Mouse (Mus musculus): ENCODE data around the gene Kdm4a. TPM values are rescaled to one million over a fixed set of nuclear protein-coding genes. Genes with fewer than 3 reads are reported as not detected.
A peak's percentile ranks its signal among the peaks of the same experiment; 100 is the strongest.

Gene Kdm4a
- polyA plus RNA-seq, 1 experiment from 2014 or later, result 40.2 TPM

DNA sequence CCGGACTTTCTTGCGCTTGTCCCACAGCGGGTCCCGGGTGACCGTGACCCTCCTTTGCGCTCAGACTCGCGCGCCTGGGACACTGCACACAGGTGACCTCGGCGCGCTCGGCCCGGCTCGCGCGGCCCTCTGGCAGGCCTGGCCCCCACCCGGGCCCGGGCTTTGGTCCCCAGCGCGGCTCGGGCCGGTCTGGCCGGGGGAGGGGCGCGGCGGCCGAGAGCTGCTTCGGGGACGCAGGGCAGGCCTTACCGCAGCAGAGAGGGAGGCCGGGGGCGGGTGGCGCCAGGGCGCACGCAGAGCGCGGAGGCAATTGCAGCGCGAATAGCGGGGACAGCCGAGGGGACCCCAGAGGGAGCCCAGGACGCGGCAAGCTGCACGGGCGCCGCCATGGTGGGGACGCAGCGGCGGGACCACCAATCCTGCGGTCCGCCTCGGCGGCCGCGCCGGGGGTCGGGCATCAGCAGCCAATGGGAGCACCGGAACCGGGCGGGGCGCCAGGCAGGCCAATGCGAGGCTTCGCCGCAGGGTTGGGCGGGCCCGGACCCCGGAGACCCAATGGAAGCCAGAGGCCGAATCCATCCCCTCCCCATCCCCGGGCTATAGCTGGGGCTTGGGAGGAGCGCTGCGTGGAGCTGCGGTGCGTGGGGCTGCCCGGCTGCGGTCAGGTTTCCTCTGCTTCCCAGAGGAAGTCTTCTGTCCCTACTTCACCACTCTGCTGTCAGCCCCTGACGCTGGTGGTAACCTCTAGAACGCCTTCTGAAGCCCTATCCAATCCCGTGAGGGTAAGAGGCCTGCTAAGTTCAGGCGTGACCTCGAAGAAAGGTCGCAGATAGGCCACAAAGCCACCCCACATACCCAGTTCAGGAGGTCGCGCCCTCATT, 45.1 kb downstream of the Kdm4a start, which contains the start of gene St3gal3:
St3gal3 (minus strand) TSS at position 430 of the 881 bp plus-strand sequence.
- peaks cover 33% of the 10 kb centered on the region for H3K4me1 ChIP-seq (replicated peaks)
- under 1% methylated on average over 84 of the region's 84 CpGs for WGBS

DNA sequence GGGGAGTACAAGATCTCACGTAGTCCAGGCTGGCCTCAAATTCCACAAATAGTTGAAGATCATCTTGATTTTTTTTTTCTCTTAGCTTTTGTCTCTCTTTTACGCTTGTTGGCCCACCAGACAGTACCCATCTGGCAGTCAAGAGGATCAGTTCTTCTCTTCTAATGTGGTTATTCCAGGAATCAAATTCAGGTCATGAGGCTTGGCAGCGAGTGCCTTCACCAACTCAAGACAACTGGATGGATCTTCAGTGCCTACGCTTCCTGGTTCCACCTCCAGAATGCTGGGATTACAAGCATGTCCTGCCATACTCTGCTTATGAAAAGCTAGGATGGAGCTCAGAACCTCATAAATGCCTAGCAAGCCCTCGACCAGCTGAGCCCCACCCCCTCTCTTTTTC, 48.5 kb downstream of the Kdm4a start:
- WGBS, result 90% methylated on average over 5 of the region's 5 CpGs
- Histone ChIP-seq H3K27ac (no peak overlapping the region), H3K27me3 (ENCODE audit: insufficient read depth, poor library complexity, severe bottlenecking) (no peaks in the 10 kb centered on the region), H3K36me3 (peaks cover 2% of the 10 kb centered on the region), H3K9me3 (no peaks in the 10 kb centered on the region), H3K4me1 (replicated peaks) (peaks cover 33% of the 10 kb centered on the region), H3K4me3 (no peak overlapping the region)
- no peak for DNase-seq (ENCODE audit: low spot score)

More for the DNA sequence above, 45.1 kb downstream of the Kdm4a start, which contains the start of gene St3gal3:
- Histone ChIP-seq H3K4me3 (peak within 1 kb of the TSS; percentile 98), H3K36me3 (peaks cover 34% of the 10 kb centered on the region), H3K27me3 (ENCODE audit: insufficient read depth, poor library complexity, severe bottlenecking) (no peaks in the 10 kb centered on the region), H3K27ac (peak within 1 kb of the TSS; percentile 96), H3K9me3 (no peaks in the 10 kb centered on the region)
- DNase-seq (ENCODE audit: low spot score), result peak; percentile 97

DNA sequence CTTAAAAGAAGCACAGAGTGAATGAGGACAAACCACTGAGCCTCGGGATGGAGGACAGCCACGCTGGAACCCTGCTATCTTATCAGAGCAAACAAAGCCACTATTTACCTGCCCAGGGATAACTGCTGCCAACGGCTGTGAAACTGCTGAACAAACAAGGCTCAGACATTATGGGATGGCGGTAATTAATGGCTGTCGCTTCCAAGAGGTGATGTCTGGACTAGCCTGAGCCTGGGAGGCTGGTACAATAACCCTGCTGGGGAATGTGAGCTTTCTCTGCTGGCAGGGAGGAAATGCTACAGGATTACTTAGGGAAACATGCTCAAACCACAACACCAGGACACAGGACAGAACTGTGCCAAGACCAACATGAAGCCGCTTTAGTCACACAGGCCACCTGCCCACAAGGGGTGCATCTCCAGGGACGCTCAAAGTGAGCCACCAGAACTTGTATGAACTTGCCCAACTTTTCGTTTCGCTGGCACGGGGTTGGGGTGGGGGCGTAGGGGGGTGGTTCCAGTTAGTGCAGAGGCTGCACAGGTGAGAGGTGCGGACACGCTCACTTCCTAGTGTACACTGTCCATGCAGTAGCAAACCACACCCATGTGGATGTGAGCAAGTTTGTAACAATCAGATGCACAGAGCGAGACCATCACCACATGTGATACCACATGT, 56.7 kb downstream of the Kdm4a start:
- Histone ChIP-seq H3K27ac (no peak overlapping the region), H3K27me3 (ENCODE audit: insufficient read depth, poor library complexity, severe bottlenecking) (no peaks in the 10 kb centered on the region)
- WGBS, result 93% methylated on average over 14 of the region's 14 CpGs

DNA sequence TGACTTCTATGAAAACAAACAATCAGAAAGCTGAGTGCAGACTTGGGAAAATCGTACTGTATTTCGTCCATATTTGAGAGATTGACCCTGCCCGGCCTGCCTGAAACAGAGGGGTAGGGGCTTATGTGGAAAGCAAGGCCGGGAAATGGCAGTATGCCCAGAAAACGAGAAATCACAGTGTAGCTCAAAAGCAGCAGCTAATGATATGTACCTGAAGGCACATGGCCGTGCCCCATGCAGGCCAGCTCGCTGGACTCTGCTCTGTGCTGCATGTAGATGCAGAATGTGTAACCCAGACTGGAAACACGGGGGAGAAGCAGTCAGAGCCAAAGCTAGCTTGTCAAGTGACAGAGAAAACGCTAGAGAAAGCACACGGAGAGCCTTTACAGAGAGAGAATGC, 57.8 kb downstream of the Kdm4a start:
- DNase-seq (ENCODE audit: low spot score), result no peak
- Histone ChIP-seq H3K36me3 (peaks cover 19% of the 10 kb centered on the region), H3K27ac (no peak overlapping the region), H3K9me3 (no peaks in the 10 kb centered on the region), H3K4me1 (replicated peaks) (no peaks in the 10 kb centered on the region), H3K4me3 (no peak overlapping the region), H3K27me3 (ENCODE audit: insufficient read depth, poor library complexity, severe bottlenecking) (no peaks in the 10 kb centered on the region)
- WGBS, result 92% methylated on average over 10 of the region's 10 CpGs

More for the DNA sequence above, 56.7 kb downstream of the Kdm4a start:
- Histone ChIP-seq H3K9me3 (no peaks in the 10 kb centered on the region), H3K4me1 (replicated peaks) (no peaks in the 10 kb centered on the region), H3K36me3 (peaks cover 11% of the 10 kb centered on the region), H3K4me3 (no peak overlapping the region)
- DNase-seq (ENCODE audit: low spot score), result no peak

DNA sequence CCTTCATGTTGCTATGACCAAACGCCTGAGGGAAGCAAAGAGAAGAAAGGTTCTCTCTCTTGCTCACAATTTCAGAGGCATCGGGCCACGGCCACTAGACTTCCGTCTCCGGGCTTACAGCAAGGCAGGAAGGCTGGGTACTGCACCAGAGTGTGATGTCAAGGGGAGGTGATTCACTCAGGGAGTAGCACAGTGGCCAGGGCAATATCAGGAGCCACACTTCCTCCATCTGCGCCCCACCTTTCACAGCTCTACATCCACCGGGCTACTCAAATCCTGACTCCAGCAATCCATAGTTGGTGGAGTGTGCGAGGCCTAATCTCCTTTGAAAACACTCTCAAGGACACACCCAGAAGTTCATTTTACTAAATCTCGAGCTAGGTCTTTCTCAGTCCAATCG, 62.3 kb downstream of the Kdm4a start:
- whole genome bisulfite sequencing, result 93% methylated on average over 10 of the region's 10 CpGs
- H3K9me3 ChIP-seq, result no peaks in the 10 kb centered on the region
- peaks cover 17% of the 10 kb centered on the region for H3K36me3 ChIP-seq
- H3K4me1 ChIP-seq (replicated peaks), result 0 out of 2 replicates have a peak, but pooled peaks cover 5% of the 10 kb centered on the region
- H3K27me3 ChIP-seq (ENCODE audit: insufficient read depth, poor library complexity, severe bottlenecking), result no peaks in the 10 kb centered on the region
- DNase-seq (ENCODE audit: low spot score), result no peak
- no peak overlapping the region for H3K4me3 ChIP-seq
- H3K27ac ChIP-seq, result no peak overlapping the region

DNA sequence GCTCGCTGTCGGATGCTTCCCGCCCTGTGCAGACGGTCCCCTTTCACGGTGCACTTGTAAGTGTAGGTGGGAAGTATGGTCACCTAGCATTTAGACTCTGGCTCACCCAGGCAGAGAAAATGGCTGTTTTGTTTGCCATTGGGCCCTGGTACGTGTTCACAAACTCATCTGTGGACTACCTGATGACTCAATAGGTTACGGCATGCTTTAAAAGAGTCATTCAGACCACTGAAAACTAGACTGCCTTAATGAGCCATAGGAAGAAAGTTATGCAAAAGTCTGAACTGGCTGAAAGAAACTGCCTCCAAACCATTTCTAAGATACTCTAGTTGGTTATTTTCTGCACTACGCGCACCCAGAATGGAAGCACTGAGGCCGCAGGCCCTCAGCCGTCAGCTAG, 63.7 kb downstream of the Kdm4a start:
- Histone ChIP-seq H3K27me3 (ENCODE audit: insufficient read depth, poor library complexity, severe bottlenecking) (no peaks in the 10 kb centered on the region), H3K27ac (no peak overlapping the region), H3K4me3 (no peak overlapping the region), H3K36me3 (peaks cover 25% of the 10 kb centered on the region), H3K9me3 (no peaks in the 10 kb centered on the region), H3K4me1 (replicated peaks) (0 out of 2 replicates have a peak, but pooled peaks cover 6% of the 10 kb centered on the region)
- DNase-seq (ENCODE audit: low spot score), result no peak
- 96% methylated on average over 11 of the region's 11 CpGs for WGBS

DNA sequence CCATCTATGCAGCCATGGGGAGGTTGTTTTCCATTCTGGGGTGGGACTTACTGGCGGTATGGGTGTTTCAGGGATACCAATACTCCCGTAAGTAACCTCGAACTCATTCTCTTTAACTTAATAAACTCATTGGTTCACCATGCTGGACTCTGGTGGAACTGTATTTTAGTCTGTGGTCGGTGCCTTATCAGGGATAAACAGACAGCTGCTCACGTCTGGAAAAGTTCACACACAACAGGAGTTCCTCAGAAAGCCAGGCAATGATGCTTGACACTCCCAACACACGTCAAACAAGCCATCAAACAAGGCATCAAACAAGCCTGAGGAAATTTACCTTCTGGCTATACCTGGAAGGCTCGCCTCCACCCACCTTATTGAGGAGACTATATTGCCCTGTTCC, 64.7 kb downstream of the Kdm4a start:
- H3K27me3 ChIP-seq (ENCODE audit: insufficient read depth, poor library complexity, severe bottlenecking), result no peaks in the 10 kb centered on the region
- peaks cover 25% of the 10 kb centered on the region for H3K36me3 ChIP-seq
- no peaks in the 10 kb centered on the region for H3K9me3 ChIP-seq
- H3K27ac ChIP-seq, result no peak overlapping the region
- H3K4me1 ChIP-seq (replicated peaks), result 0 out of 2 replicates have a peak, but pooled peaks cover 6% of the 10 kb centered on the region
- WGBS, result 88% methylated on average over 7 of the region's 7 CpGs
- H3K4me3 ChIP-seq, result no peak overlapping the region
- no peak for DNase-seq (ENCODE audit: low spot score)

DNA sequence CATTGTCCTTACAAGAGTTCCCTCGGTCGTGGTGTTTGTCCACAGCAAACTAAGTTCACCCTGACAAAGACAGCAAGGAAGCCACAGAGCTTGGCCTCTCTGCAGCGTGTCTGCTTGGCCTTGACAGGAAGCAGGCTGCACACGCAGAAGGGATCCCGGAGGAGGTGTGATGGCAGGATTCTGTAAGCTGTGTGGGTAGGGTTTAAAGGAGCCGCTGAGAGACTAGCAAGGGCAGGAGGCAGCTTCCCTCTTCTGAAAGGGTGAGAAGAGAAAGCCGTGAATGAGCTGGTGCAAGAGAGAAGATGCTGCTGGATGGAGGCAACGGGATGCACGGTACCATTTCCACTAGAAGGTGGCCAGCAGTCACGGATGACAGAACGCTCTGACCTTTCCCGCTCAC, 67.2 kb downstream of the Kdm4a start:
- peaks cover 21% of the 10 kb centered on the region for H3K36me3 ChIP-seq
- WGBS, result 87% methylated on average over 12 of the region's 12 CpGs
- no peaks in the 10 kb centered on the region for H3K9me3 ChIP-seq
- no peaks in the 10 kb centered on the region for H3K27me3 ChIP-seq (ENCODE audit: insufficient read depth, poor library complexity, severe bottlenecking)
- H3K4me3 ChIP-seq, result no peak overlapping the region
- no peak for DNase-seq (ENCODE audit: low spot score)
- H3K27ac ChIP-seq, result no peak overlapping the region
- 0 out of 2 replicates have a peak, but pooled peaks cover 6% of the 10 kb centered on the region for H3K4me1 ChIP-seq (replicated peaks)

DNA sequence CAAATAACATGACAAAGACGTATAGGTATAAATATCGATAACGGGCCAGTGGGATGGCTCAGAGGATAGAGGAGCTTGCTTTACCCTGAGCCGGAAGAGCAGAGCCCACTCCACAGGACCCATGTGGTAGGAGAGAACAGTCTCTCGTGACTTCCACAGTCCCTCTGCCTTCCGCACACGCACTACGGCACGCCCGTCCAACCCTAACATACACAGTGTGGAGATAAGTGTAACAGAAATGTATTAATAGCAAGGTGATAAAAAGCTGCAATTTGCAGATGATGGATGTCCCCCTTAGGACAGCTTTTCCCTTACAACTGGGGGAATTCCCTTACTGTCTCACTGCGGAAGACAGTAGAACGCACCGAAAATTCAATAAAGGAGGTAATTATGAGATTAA, 70.2 kb downstream of the Kdm4a start:
- 91% methylated on average over 13 of the region's 13 CpGs for WGBS
- Histone ChIP-seq H3K27ac (no peak overlapping the region), H3K4me1 (replicated peaks) (0 out of 2 replicates have a peak, but pooled peaks cover 6% of the 10 kb centered on the region), H3K27me3 (ENCODE audit: insufficient read depth, poor library complexity, severe bottlenecking) (no peaks in the 10 kb centered on the region), H3K4me3 (no peak overlapping the region), H3K9me3 (no peaks in the 10 kb centered on the region), H3K36me3 (peaks cover 30% of the 10 kb centered on the region)
- no peak for DNase-seq (ENCODE audit: low spot score)

DNA sequence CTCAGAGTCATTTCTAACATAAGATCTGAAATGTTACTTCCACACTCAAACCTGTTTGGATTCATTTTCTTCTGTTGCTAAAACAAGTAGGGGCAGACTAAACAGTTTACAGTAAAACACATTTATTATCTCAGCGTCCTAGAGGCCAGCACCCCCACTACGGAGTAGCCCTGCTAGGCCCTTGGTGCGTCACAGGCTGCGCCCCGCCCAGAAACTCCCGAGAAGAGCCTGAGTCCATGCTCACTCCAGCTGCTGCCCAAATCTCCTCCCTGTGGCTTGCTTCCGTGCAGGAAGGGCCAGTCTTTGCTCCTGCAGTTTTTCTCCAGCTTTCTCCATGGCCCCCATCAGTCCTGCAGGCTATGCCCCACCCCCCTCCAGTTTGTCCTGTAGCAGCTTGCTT, 71.1 kb downstream of the Kdm4a start:
- H3K4me3 ChIP-seq, result no peak overlapping the region
- DNase-seq (ENCODE audit: low spot score), result no peak
- H3K36me3 ChIP-seq, result peaks cover 30% of the 10 kb centered on the region
- H3K9me3 ChIP-seq, result no peaks in the 10 kb centered on the region
- no peak overlapping the region for H3K27ac ChIP-seq
- WGBS, result 81% methylated on average over 7 of the region's 7 CpGs
- 0 out of 2 replicates have a peak, but pooled peaks cover 6% of the 10 kb centered on the region for H3K4me1 ChIP-seq (replicated peaks)
- no peaks in the 10 kb centered on the region for H3K27me3 ChIP-seq (ENCODE audit: insufficient read depth, poor library complexity, severe bottlenecking)

- no peaks in the 10 kb centered on the region for H3K9me3 ChIP-seq
- H3K27ac ChIP-seq, result no peak overlapping the region
- H3K27me3 ChIP-seq (ENCODE audit: insufficient read depth, poor library complexity, severe bottlenecking), result no peaks in the 10 kb centered on the region
- peaks cover 29% of the 10 kb centered on the region for H3K36me3 ChIP-seq
- no peak overlapping the region for H3K4me3 ChIP-seq
- no peaks in the 10 kb centered on the region for H3K4me1 ChIP-seq (replicated peaks)
- WGBS, result 96% methylated on average over 3 of the region's 3 CpGs
- no peak for DNase-seq (ENCODE audit: low spot score)
Measured at GRCm38 (mm10) chr4:118105256-118106053, 74.4 kb downstream of the Kdm4a start.

- no peak overlapping the region for H3K4me3 ChIP-seq
- no peaks in the 10 kb centered on the region for H3K4me1 ChIP-seq (replicated peaks)
- H3K36me3 ChIP-seq, result peaks cover 34% of the 10 kb centered on the region
- no peak for DNase-seq (ENCODE audit: low spot score)
- 81% methylated on average over 8 of the region's 8 CpGs for WGBS
- H3K27ac ChIP-seq, result no peak overlapping the region
- H3K9me3 ChIP-seq, result no peaks in the 10 kb centered on the region
- H3K27me3 ChIP-seq (ENCODE audit: insufficient read depth, poor library complexity, severe bottlenecking), result no peaks in the 10 kb centered on the region
Measured at GRCm38 (mm10) chr4:118103280-118103830, 76.5 kb downstream of the Kdm4a start.

Measured in hindbrain, embryonic 10.5 days (tissue).